Mouse (Mus musculus): ENCODE results near the gene Elk3.

DNA sequence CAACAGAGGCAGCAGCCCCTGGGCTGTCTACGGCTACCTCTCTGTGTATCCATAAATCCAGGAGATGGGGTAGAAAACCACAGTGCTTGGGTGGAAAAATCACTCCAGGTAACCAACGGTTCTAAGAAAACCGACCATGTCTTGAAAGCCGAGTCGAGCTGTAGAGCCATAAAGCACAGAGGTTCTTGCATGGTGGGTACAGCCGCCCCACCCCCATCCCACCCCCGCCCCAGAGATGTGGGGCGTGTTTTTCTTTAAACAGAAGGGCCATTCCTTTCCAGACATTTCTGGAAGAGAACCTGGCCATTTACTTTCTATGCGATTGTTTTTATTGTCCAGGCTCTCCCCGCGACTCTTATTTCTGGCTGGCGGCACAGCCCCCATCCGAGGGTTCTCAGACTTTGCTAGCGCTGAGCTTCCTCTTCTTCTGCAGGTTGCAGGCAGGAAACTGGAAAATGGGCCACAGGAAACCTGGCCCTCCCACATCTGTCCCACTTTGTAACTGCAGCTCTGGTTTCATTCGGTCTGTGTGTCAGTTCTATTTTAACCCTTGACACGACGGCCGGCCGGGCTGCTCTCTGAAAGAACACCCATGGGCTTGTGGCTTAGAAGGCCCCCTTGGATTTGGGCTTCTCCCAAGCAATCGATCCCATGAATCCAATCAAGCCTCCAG, 16.3 kb downstream of the Elk3 start:
- TF ChIP-seq ZC3H11A (IDR thresholded peaks at IDR 0.05; ENCODE audit: borderline replicate concordance, low read depth, low read length) (no peak), MAFK (IDR thresholded peaks at IDR 0.05; ENCODE audit: insufficient read depth, low read depth, low read length) (no peak), ZNF384 (IDR thresholded peaks at IDR 0.05; ENCODE audit: low read depth, low read length) (no peak), HCFC1 (IDR thresholded peaks at IDR 0.05; ENCODE audit: borderline replicate concordance, insufficient read depth, low read length) (no peak), CHD2 (IDR thresholded peaks at IDR 0.05; ENCODE audit: low read depth, low read length) (no peak)
